Mouse (Mus musculus) forebrain, embryonic 13.5 days (tissue): ENCODE results near the gene Gm45140. TPM values are rescaled to one million over a fixed set of nuclear protein-coding genes. Genes with fewer than 3 reads are reported as not detected.

Experiments
- ATAC-seq: fragments of 200-750 bp; cut with Nextera tagmentation; 2 replicates; pipeline ENCODE4 v1.8.0; 2017
- H3K27ac ChIP-seq: fragments of 300-500 bp; sonication (generic); 2 replicates; pipeline ENCODE4 v1.5.1; 2015; ENCODE audit warnings: inconsistent platforms, mild to moderate bottlenecking, moderate library complexity
- H3K27me3 ChIP-seq: fragments of 300-500 bp; sonication (generic); 2 replicates; pipeline ENCODE4 v1.6.1; 2015; ENCODE audit warnings: mild to moderate bottlenecking, inconsistent platforms
- H3K36me3 ChIP-seq: fragments of 300-500 bp; sonication (generic); 2 replicates; pipeline ENCODE4 v1.6.1; 2015; ENCODE audit warnings: mild to moderate bottlenecking, inconsistent platforms; ENCODE audit not compliant: poor library complexity, severe bottlenecking
- H3K4me1 ChIP-seq: fragments of 300-500 bp; sonication (generic); 2 replicates; pipeline ENCODE4 v1.6.1; 2015; ENCODE audit warnings: inconsistent platforms
- H3K4me2 ChIP-seq: fragments of 300-500 bp; sonication (generic); 2 replicates; pipeline ENCODE4 v1.6.1; 2015; ENCODE audit warnings: inconsistent platforms, mild to moderate bottlenecking, moderate library complexity
- H3K4me3 ChIP-seq: fragments of 300-500 bp; sonication (generic); 2 replicates; pipeline ENCODE4 v1.5.1; 2015; ENCODE audit warnings: mild to moderate bottlenecking, inconsistent platforms
- H3K9ac ChIP-seq: fragments of 300-500 bp; sonication (generic); 2 replicates; pipeline ENCODE4 v1.6.1; 2015; ENCODE audit warnings: mild to moderate bottlenecking, inconsistent platforms
- H3K9me3 ChIP-seq: fragments of 300-500 bp; sonication (generic); replicated peaks from 2 replicates; pipeline ENCODE4 v1.6.1; 2016; ENCODE audit warnings: inconsistent platforms
- WGBS: fragments of 180-500 bp; shearing (Covaris S2); methylation state at CpG from one replicate; pipeline ENCODE4 v1.1.7; 2015; 5-methylcytosine and 5-hydroxymethylcytosine counted together
- polyA plus RNA-seq: library from polyadenylated mRNA; unstranded; fragments of >200 nt; fragmentation: Nextera tagmentation; extraction: Ambion mirVana; gene quantifications from 2 replicates; pipeline ENCODE4 v1.2.1, GENCODE M21; 2015

Gm45140 gene
- polyA plus RNA-seq, 1 experiment from 2014 or later = 1.4 TPM

GRCm38 (mm10) chr6:87756896-87757295, 78.7 kb downstream of the Gm45140 start:
- Histone ChIP-seq H3K27me3 (no peaks in the 10 kb centered on the region), H3K36me3 (no peaks in the 10 kb centered on the region), H3K4me3 (no peak overlapping the region), H3K27ac (no peak overlapping the region), H3K4me1 (no peaks in the 10 kb centered on the region), H3K9ac (no peak overlapping the region), H3K9me3 (no peaks in the 10 kb centered on the region), H3K4me2 (no peak overlapping the region)
- WGBS = 92% methylated on average over 8 of the region's 8 CpGs
- no peak for ATAC-seq

GRCm38 (mm10) chr6:87755196-87755595, 80.4 kb downstream of the Gm45140 start:
- 88% methylated on average over 4 of the region's 4 CpGs for WGBS
- no peaks in the 10 kb centered on the region for H3K4me1 ChIP-seq
- no peaks in the 10 kb centered on the region for H3K27me3 ChIP-seq
- no peak overlapping the region for H3K27ac ChIP-seq
- no peaks in the 10 kb centered on the region for H3K36me3 ChIP-seq
- no peaks in the 10 kb centered on the region for H3K9me3 ChIP-seq
- no peak overlapping the region for H3K4me2 ChIP-seq
- no peak overlapping the region for H3K9ac ChIP-seq
- no peak for ATAC-seq
- H3K4me3 ChIP-seq = no peak overlapping the region

GRCm38 (mm10) chr6:87751574-87751973, 84.0 kb downstream of the Gm45140 start:
- no peak overlapping the region for H3K27ac ChIP-seq
- no peaks in the 10 kb centered on the region for H3K36me3 ChIP-seq
- WGBS = 89% methylated on average over 6 of the region's 6 CpGs
- no peaks in the 10 kb centered on the region for H3K27me3 ChIP-seq
- H3K9me3 ChIP-seq = no peaks in the 10 kb centered on the region
- no peaks in the 10 kb centered on the region for H3K4me1 ChIP-seq
- H3K4me3 ChIP-seq = no peak overlapping the region
- ATAC-seq = no peak
- H3K4me2 ChIP-seq = no peak overlapping the region
- no peak overlapping the region for H3K9ac ChIP-seq

DNA sequence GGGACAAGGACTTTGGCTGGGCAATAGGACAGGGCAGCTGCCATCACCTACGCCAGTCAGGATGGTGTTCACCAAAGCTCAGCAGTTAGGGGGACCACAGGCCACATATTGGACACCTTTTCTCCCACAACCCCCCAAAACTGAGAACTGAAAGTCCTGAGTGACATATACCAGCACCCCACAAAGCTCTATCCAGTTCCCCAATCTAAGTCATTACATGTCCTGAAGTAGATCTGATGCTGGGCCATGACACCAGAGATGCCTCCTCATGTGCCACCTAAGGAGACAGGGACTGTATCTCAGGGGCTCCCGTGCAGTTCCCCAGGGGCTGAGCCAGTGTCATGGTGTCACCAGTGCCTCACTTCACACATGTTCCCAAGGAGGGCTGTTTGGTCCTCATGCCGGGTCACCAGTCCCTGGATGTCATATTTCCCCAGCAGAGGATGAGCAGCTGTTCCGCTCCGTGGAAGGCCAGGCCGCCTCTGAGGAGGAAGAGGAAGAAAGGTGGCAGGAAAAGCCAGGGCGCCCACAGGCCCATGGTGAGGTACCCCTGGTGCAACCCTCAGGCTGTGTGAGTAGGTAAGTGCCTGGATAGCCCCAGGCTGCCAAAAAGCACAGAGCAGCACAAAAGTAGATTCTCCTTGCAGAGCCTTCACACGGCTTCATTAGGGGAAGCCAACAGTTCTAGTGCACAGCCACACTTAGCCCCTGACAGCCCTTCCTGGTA, 85.2 kb downstream of the Gm45140 start:
- 89% methylated on average over 8 of the region's 8 CpGs for whole genome bisulfite sequencing
- no peak overlapping the region for H3K9ac ChIP-seq
- H3K36me3 ChIP-seq = no peaks in the 10 kb centered on the region
- no peak overlapping the region for H3K27ac ChIP-seq
- no peak overlapping the region for H3K4me2 ChIP-seq
- H3K4me1 ChIP-seq = no peaks in the 10 kb centered on the region
- no peaks in the 10 kb centered on the region for H3K9me3 ChIP-seq
- no peak for ATAC-seq
- H3K4me3 ChIP-seq = no peak overlapping the region
- no peaks in the 10 kb centered on the region for H3K27me3 ChIP-seq

DNA sequence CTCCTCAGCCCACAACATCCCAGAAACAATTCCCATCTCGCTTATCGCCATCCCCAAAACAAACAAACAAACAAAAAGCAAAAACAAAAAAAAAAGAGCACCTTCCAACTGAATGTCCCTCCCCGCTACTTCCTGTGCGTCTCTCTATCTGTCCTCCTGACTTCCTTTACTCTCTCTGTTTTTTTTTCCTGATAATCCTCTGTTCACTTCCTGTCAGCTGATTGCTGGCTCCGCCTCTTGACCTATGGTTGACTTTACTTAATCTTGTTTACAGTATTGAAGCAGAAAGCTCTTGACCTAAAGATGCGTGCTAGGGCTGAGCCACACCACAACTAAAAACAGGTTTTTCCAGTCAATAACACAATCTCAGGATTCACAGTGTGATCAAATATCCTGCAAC, 87.1 kb downstream of the Gm45140 start:
- Histone ChIP-seq H3K9ac (no peak overlapping the region), H3K4me1 (no peaks in the 10 kb centered on the region), H3K27ac (no peak overlapping the region), H3K4me2 (no peak overlapping the region), H3K9me3 (no peaks in the 10 kb centered on the region), H3K4me3 (no peak overlapping the region), H3K36me3 (no peaks in the 10 kb centered on the region), H3K27me3 (no peaks in the 10 kb centered on the region)
- WGBS = 85% methylated on average over 6 of the region's 6 CpGs
- no peak for ATAC-seq

DNA sequence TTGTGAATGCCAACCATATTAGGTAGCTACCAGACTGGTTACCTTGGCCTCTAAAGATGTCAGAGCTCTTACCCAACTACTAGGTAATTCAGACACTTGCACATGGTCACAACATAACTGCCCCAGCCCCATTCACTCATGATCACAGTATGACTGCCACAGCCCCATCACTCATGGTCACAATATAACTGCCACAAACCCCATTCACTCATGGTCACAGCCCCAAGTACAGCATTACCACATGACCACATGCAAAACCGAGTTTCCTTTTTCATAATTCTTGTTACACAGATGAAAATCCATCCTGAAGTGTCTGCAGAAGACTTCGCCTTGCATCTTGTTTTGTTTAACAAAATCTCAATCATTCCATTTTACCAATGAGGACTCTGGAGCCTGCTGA, 87.5 kb downstream of the Gm45140 start:
- no peak for ATAC-seq
- no peaks in the 10 kb centered on the region for H3K27me3 ChIP-seq

DNA sequence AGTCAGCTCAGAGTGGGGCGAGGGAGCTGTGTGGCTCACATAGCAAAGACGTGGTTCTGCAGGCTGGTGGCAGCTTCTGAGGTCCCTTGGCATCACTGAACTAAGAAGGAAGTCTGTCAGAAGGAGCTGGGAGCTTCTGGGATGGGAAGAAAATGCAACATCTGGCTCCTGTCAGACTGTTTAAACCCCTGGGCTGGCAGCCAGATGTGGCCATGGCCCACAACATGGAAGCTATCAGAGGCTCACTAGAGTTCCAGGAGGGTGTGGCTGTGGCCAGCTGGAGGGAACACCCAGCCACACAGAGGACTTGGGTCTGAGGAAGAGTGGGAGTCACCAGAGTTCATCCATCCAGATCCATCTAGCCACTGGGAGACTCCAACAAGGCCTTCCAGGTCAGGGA, 88.7 kb downstream of the Gm45140 start:
- Histone ChIP-seq H3K27me3 (no peaks in the 10 kb centered on the region), H3K4me3 (no peak overlapping the region), H3K9ac (no peak overlapping the region), H3K4me2 (no peak overlapping the region), H3K9me3 (no peaks in the 10 kb centered on the region), H3K27ac (no peak overlapping the region), H3K4me1 (no peaks in the 10 kb centered on the region), H3K36me3 (no peaks in the 10 kb centered on the region)
- 80% methylated on average over 2 of the region's 2 CpGs for WGBS
- no peak for ATAC-seq

More for the DNA sequence above, 87.5 kb downstream of the Gm45140 start:
- Histone ChIP-seq H3K4me3 (no peak overlapping the region), H3K4me2 (no peak overlapping the region), H3K4me1 (no peaks in the 10 kb centered on the region), H3K36me3 (no peaks in the 10 kb centered on the region), H3K9ac (no peak overlapping the region), H3K27ac (no peak overlapping the region), H3K9me3 (no peaks in the 10 kb centered on the region)
- 95% methylated on average over 2 of the region's 2 CpGs for WGBS

- Histone ChIP-seq H3K27me3 (no peaks in the 10 kb centered on the region), H3K4me3 (no peak overlapping the region), H3K27ac (no peak overlapping the region), H3K9ac (no peak overlapping the region), H3K36me3 (no peaks in the 10 kb centered on the region), H3K9me3 (no peaks in the 10 kb centered on the region), H3K4me1 (no peaks in the 10 kb centered on the region), H3K4me2 (no peak overlapping the region)
- 84% methylated on average over 3 of the region's 3 CpGs for WGBS
- ATAC-seq = no peak
Measured at GRCm38 (mm10) chr6:87746059-87746458, 89.5 kb downstream of the Gm45140 start.

DNA sequence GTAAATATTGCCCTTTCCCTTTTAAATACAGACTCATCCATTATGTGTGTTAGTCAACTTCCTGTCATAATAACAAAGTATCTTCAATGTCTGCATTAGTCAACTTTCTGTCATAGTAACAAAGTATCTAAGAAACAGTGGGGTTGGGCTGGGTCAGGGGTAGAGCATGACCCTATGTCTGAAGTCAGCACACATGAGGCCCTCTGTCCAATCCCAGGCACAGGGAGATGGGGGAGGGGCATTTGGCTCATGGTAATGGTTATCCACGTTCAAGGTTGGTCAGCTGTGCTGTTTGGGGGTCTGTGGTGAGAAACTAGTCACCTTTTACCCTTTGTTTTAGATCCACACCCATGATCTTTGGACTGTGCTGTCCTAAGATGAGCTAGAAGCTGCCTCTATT, 90.3 kb downstream of the Gm45140 start:
- WGBS = 46% methylated on average over 1 of the region's 1 CpGs
- Histone ChIP-seq H3K9me3 (no peaks in the 10 kb centered on the region), H3K9ac (no peak overlapping the region), H3K27ac (no peak overlapping the region), H3K4me2 (no peak overlapping the region), H3K4me3 (no peak overlapping the region), H3K27me3 (no peaks in the 10 kb centered on the region), H3K36me3 (no peaks in the 10 kb centered on the region), H3K4me1 (no peaks in the 10 kb centered on the region)
- no peak for ATAC-seq

GRCm38 (mm10) chr6:87744632-87745031, 91.0 kb downstream of the Gm45140 start:
- Histone ChIP-seq H3K4me2 (no peak overlapping the region), H3K27ac (no peak overlapping the region), H3K36me3 (no peaks in the 10 kb centered on the region), H3K4me3 (no peak overlapping the region), H3K4me1 (no peaks in the 10 kb centered on the region), H3K9me3 (no peaks in the 10 kb centered on the region), H3K9ac (no peak overlapping the region), H3K27me3 (no peaks in the 10 kb centered on the region)
- 88% methylated on average over 3 of the region's 3 CpGs for WGBS
- ATAC-seq = no peak

DNA sequence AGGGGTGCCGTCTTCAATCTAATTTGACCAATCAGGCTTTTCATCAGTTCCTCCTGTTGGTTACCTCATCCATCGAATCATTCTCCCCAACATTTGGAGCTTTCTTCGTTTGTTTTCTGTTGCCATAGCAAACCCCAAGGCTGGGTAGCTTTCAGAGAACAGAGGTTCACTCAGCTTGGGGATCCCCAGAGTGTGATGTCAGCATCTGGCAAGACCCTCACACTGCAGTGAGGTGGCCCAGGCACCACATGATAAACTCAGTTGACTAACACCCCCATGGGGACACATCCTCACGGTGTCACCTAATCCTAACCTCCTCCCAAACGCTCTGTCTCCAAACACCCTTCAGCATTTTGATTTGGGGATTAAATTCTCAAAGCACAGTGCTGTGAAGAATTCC, 92.3 kb downstream of the Gm45140 start:
- H3K36me3 ChIP-seq = no peaks in the 10 kb centered on the region
- H3K4me3 ChIP-seq = no peak overlapping the region
- H3K9ac ChIP-seq = no peak overlapping the region
- H3K27ac ChIP-seq = no peak overlapping the region
- H3K27me3 ChIP-seq = 0 out of 2 replicates have a peak, but pooled peaks cover 3% of the 10 kb centered on the region
- H3K4me1 ChIP-seq = peaks cover 2% of the 10 kb centered on the region; the same call in 1 of the 2 replicates
- 75% methylated on average over 5 of the region's 5 CpGs for WGBS
- no peaks in the 10 kb centered on the region for H3K9me3 ChIP-seq
- ATAC-seq = no peak
- H3K4me2 ChIP-seq = no peak overlapping the region

DNA sequence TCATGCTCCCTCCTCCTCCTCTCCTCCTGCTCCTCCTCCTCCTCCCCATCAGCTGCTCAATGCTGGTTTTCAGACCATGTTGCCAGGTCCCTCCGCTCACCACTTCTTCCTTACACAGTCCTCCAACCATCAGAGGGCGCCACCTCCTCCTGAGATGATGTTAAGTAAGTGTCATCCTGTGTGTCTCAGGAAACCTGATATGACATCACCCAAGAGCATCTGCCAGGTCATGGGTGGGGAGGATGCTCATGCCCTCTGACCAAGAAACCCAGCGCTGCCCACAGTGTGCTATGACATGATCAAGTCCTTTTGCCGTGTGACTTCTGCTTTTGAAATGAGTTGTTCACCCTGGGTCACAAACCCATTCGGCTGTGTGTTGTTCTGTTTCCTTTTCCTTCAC, 92.8 kb downstream of the Gm45140 start:
- WGBS = 85% methylated on average over 5 of the region's 5 CpGs
- Histone ChIP-seq H3K27ac (no peak overlapping the region), H3K9ac (no peak overlapping the region), H3K4me2 (no peak overlapping the region), H3K9me3 (no peaks in the 10 kb centered on the region), H3K4me1 (peaks cover 7% of the 10 kb centered on the region; the same call in 1 of the 2 replicates), H3K4me3 (no peak overlapping the region), H3K36me3 (no peaks in the 10 kb centered on the region), H3K27me3 (0 out of 2 replicates have a peak, but pooled peaks cover 3% of the 10 kb centered on the region)
- ATAC-seq = no peak

GRCm38 (mm10) chr6:87741978-87742377, 93.6 kb downstream of the Gm45140 start:
- WGBS = 91% methylated on average over 8 of the region's 8 CpGs
- H3K27me3 ChIP-seq = 0 out of 2 replicates have a peak, but pooled peaks cover 3% of the 10 kb centered on the region
- H3K9ac ChIP-seq = no peak overlapping the region

More at GRCm38 (mm10) chr6:87741978-87742377, 93.6 kb downstream of the Gm45140 start:
- Histone ChIP-seq H3K4me3 (no peak overlapping the region), H3K27ac (no peak overlapping the region), H3K4me2 (no peak overlapping the region), H3K9me3 (no peaks in the 10 kb centered on the region), H3K4me1 (peaks cover 8% of the 10 kb centered on the region; the same call in 1 of the 2 replicates), H3K36me3 (no peaks in the 10 kb centered on the region)
- no peak for ATAC-seq
